Mouse (Mus musculus) midbrain, embryonic 10.5 days (tissue): ENCODE measurements at regions not wholly inside any gene's neighbourhood (a gene's known extent, or its start where the extent isn't known, plus 50 kb on each side); places are given as distances from the start of the nearest gene placed in this dataset.

Experiments used
- DNase-seq: peaks from one replicate; pipeline ENCODE4 v3.0.0-alpha.2; 2017; ENCODE audit warnings: low spot score
- H3K27ac ChIP-seq: fragments of 300-500 bp; sonication (generic); replicated peaks from 2 replicates; pipeline ENCODE4 v1.5.1; 2016; ENCODE audit warnings: mild to moderate bottlenecking
- H3K27me3 ChIP-seq: fragments of 300-500 bp; sonication (generic); 2 replicates; pipeline ENCODE4 v1.6.1; 2016; ENCODE audit warnings: low read depth, mild to moderate bottlenecking; ENCODE audit not compliant: poor library complexity, severe bottlenecking
- H3K36me3 ChIP-seq: fragments of 300-500 bp; sonication (generic); 2 replicates; pipeline ENCODE4 v1.6.1; 2016; ENCODE audit warnings: mild to moderate bottlenecking, moderate library complexity
- H3K4me1 ChIP-seq: fragments of 300-500 bp; sonication (generic); 2 replicates; pipeline ENCODE4 v1.6.1; 2016
- H3K4me3 ChIP-seq: fragments of 300-500 bp; sonication (generic); 2 replicates; pipeline ENCODE4 v1.5.1; 2016; ENCODE audit warnings: mild to moderate bottlenecking, moderate library complexity
- H3K9me3 ChIP-seq: fragments of 300-500 bp; sonication (generic); replicated peaks from 2 replicates; pipeline ENCODE4 v1.6.1; 2016; ENCODE audit warnings: mild to moderate bottlenecking
- WGBS: fragments of 180-500 bp; shearing (Covaris S2); methylation state at CpG from one replicate; pipeline ENCODE4 v1.1.7; 2016; 5-methylcytosine and 5-hydroxymethylcytosine counted together

DNA sequence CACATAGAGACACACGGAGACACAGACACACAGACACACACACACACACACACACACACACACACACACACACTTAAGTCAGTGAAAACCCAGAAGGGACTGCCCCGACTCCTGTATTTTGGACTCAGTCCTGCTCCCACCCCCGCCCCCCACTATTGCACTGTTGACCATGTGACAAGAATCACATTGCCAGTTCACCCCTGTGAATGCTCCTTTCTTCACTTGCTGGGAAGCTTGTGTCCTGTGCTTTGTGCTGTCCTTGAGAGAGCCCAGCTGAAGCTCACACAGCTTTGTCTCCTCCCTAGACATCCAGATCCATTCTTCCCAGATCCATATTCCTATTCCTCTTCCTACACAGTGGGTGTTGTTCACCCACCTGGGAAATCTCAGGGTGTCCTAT, 400.0 kb downstream of the Cdh26 start:
- no peak for DNase-seq
- no peak overlapping the region for H3K4me3 ChIP-seq
- no peaks in the 10 kb centered on the region for H3K27me3 ChIP-seq
- 76% methylated on average over 3 of the region's 3 CpGs for WGBS
- no peaks in the 10 kb centered on the region for H3K36me3 ChIP-seq
- H3K27ac ChIP-seq: no peak overlapping the region
- no peaks in the 10 kb centered on the region for H3K9me3 ChIP-seq
- no peaks in the 10 kb centered on the region for H3K4me1 ChIP-seq

DNA sequence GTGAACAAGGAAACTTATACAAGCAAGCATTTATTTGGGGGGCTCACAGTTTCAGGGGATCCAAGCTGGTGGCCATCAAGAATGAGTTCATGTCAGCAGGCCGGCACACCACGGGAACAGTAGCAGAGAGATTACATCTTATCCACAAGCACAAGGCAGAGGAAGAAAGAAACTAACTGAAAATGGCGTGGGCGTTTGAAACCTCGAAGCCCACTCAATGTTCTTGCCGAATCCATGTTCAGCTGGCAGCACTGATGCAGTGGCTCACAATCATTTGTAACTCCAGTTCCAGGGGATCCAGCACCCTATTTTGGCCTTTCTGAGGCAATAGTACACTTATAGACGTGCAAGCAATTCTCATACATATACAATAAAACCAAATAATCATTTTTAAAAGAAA, 404.7 kb downstream of the Cdh26 start:
- peaks cover 17% of the 10 kb centered on the region for H3K4me1 ChIP-seq
- H3K27ac ChIP-seq: no peak overlapping the region
- H3K9me3 ChIP-seq: no peaks in the 10 kb centered on the region
- no peaks in the 10 kb centered on the region for H3K36me3 ChIP-seq
- DNase-seq: no peak
- 83% methylated on average over 7 of the region's 7 CpGs for WGBS
- peaks cover 7% of the 10 kb centered on the region; the same call in 1 of the 2 replicates for H3K27me3 ChIP-seq
- H3K4me3 ChIP-seq: no peak overlapping the region

DNA sequence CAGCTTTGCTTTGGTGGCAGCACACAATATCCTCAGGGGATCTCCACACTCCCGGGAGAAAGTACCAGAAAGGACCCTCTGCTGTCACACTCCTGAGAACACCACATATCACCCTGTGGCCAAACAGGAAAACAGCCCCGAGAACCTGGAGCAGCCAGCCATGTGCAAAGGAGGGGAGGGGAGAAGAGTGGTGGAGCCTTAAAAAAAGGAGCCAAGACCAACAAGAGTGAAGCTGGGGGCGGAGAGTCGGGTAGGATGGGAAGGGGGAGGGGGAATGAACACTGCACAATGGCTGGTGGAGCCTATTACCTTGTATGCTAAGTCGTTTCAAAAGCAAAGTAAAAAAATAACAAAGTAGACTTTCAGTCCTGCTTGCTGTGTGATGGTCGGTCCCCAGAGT, 408.2 kb downstream of the Cdh26 start:
- WGBS: 30% methylated on average over 6 of the region's 6 CpGs
- Histone ChIP-seq H3K4me3 (no peak overlapping the region), H3K36me3 (no peaks in the 10 kb centered on the region), H3K27me3 (peaks cover 7% of the 10 kb centered on the region; the same call in 1 of the 2 replicates), H3K9me3 (no peaks in the 10 kb centered on the region), H3K4me1 (peaks cover 22% of the 10 kb centered on the region), H3K27ac (no peak overlapping the region)
- DNase-seq: no peak

DNA sequence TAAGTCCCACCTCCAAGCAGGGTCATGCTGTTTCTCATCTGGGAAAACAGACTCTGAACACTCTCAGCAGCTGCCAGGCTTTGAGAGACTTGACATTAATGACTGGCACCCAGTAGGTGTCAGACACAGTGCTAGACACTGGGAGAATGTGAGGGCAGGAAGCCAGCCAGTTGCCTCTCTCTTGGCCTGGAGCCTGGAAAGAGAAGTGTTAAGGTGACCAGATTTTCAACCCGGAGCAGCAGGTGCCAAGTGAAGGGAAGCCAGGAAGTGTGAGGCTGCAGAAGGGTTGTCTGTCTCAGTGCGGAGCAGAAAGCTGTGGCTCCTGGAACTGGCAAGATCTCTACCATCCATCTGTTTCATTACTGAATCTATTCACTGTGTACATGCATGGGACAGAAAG, 410.6 kb downstream of the Cdh26 start:
- Histone ChIP-seq H3K9me3 (no peaks in the 10 kb centered on the region), H3K27me3 (peaks cover 4% of the 10 kb centered on the region; the same call in 1 of the 2 replicates), H3K4me3 (no peak overlapping the region), H3K27ac (no peak overlapping the region), H3K4me1 (peaks cover 22% of the 10 kb centered on the region), H3K36me3 (no peaks in the 10 kb centered on the region)
- no peak for DNase-seq
- 81% methylated on average over 2 of the region's 2 CpGs for WGBS

DNA sequence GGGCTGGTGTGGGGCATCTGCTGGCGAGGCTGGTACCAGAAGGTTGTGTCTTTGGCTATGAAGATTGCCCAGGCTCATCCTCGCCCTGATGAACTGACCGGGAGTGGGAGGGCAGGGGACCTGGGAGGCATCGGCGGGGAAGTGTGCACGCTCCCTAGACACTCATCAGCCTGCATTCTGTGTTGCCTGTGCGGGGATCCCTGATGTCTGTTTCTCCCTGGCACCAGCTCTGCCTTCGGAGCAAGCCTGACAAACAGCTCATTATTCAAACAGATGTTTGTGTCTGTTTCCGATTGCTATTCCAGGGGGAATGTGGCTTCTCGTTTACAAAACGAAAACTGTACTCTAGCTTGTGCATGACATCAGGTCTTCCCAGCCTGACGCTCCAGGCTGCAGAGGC, 412.3 kb downstream of the Cdh26 start:
- WGBS: 91% methylated on average over 12 of the region's 12 CpGs
- no peak for DNase-seq
- Histone ChIP-seq H3K27ac (no peak overlapping the region), H3K27me3 (no peaks in the 10 kb centered on the region; the same call in 1 of the 2 replicates), H3K36me3 (no peaks in the 10 kb centered on the region), H3K4me3 (no peak overlapping the region), H3K9me3 (no peaks in the 10 kb centered on the region), H3K4me1 (peaks cover 19% of the 10 kb centered on the region)

- H3K36me3 ChIP-seq: no peaks in the 10 kb centered on the region
- WGBS: 88% methylated on average over 3 of the region's 3 CpGs
- H3K9me3 ChIP-seq: no peaks in the 10 kb centered on the region
- H3K27me3 ChIP-seq: no peaks in the 10 kb centered on the region; the same call in 1 of the 2 replicates
- H3K27ac ChIP-seq: no peak overlapping the region
- no peak for DNase-seq
- no peak overlapping the region for H3K4me3 ChIP-seq
- H3K4me1 ChIP-seq: peaks cover 19% of the 10 kb centered on the region
Observed at GRCm38 (mm10) chr2:178843458-178843857, 413.1 kb downstream of the Cdh26 start.

GRCm38 (mm10) chr2:178844561-178844960, 414.2 kb downstream of the Cdh26 start:
- H3K27ac ChIP-seq: no peak overlapping the region
- 92% methylated on average over 4 of the region's 4 CpGs for WGBS
- DNase-seq: no peak

DNA sequence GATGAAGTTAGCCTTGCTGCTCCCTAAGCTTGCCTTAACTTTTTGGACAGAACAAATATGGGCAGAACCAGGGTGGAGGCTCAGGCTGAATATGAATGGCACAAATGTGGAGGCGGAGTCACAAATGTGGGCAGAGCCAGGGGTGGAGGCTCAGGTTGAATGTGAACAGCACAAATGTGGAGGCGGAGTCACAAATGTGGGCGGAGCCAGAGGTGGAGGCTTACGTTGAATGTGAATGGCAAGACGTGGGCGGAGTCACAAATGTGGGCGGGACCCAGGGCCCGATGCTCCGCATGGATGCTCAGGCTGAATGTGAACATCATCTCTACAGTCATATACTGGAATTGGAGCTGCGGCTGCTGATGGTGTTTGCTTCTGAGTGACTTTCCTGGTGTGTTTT, 420.0 kb downstream of the Cdh26 start:
- DNase-seq: no peak
- no peaks in the 10 kb centered on the region for H3K9me3 ChIP-seq
- no peaks in the 10 kb centered on the region for H3K36me3 ChIP-seq
- 86% methylated on average over 10 of the region's 10 CpGs for WGBS
- no peak overlapping the region for H3K27ac ChIP-seq
- no peaks in the 10 kb centered on the region for H3K27me3 ChIP-seq
- H3K4me3 ChIP-seq: no peak overlapping the region
- peaks cover 28% of the 10 kb centered on the region for H3K4me1 ChIP-seq

More at GRCm38 (mm10) chr2:178844561-178844960, 414.2 kb downstream of the Cdh26 start:
- Histone ChIP-seq H3K9me3 (no peaks in the 10 kb centered on the region), H3K36me3 (no peaks in the 10 kb centered on the region), H3K4me3 (no peak overlapping the region), H3K4me1 (peaks cover 12% of the 10 kb centered on the region; the same call in 1 of the 2 replicates), H3K27me3 (no peaks in the 10 kb centered on the region; the same call in 1 of the 2 replicates)

DNA sequence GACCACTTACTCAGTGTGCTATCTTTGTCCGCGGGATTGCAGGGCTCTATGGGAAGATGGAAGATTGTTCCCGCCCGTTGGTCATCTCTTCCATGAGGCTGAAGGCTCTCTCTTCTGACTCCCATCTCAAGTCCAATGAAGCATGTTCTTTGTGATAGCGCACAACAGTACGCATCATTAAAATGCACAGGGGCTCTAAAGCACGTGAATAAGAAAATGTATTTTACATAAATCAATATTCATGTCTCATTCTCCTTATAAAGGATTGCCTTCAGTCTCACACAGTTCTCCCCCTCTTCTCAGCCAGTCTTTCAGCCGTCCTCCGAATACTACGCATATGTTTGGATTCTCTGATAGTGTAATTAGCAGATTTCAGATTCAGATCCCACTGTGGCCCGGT, 420.4 kb downstream of the Cdh26 start:
- peaks cover 28% of the 10 kb centered on the region for H3K4me1 ChIP-seq
- H3K36me3 ChIP-seq: no peaks in the 10 kb centered on the region
- no peak overlapping the region for H3K4me3 ChIP-seq
- no peak for DNase-seq
- H3K27me3 ChIP-seq: no peaks in the 10 kb centered on the region
- WGBS: 84% methylated on average over 11 of the region's 11 CpGs
- H3K27ac ChIP-seq: peak overlapping the region; percentile 49; the same call in 1 of the 2 replicates
- no peaks in the 10 kb centered on the region for H3K9me3 ChIP-seq

DNA sequence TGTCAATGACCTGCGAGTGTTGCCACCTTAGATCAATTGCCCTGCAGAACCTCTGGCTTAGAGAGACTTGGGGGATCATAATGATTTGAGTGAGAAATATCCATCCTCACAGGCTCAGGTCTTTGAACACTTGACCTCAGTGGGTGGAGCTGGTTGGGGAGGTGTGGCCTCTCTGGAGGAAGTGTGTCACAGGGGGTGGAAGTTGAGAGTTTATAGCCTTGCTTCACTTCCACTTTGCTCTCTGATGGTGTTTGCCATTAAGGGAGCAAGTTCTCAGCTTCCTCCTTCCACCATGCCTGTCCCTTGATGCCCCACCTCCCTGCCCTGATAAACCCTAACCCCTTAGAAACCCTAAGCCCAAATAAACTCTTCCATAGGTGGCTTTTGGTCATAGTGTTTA, 423.7 kb downstream of the Cdh26 start:
- Histone ChIP-seq H3K27me3 (no peaks in the 10 kb centered on the region), H3K27ac (no peak overlapping the region), H3K4me3 (no peak overlapping the region), H3K9me3 (no peaks in the 10 kb centered on the region), H3K36me3 (no peaks in the 10 kb centered on the region), H3K4me1 (peaks cover 24% of the 10 kb centered on the region)
- 80% methylated on average over 1 of the region's 1 CpGs for WGBS
- DNase-seq: no peak

DNA sequence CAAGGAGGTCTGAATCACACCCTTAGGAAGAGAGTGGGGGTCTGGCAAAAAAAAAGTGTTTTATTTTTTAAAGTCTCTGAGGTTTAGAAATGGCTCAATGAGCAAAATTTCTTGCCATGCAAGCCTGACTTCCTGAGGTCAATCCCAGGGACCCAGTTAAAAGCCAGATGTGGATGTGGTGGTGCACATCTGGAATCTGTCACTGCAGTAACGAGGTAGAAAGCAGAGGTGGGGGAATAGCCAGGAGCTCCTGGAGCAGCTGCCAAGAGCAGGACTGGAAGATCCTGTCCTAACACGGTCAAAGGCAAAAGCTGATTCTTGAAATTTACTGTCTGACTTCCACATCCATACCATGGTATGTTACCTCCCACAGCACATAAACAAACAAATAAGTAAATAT, 424.4 kb downstream of the Cdh26 start:
- no peaks in the 10 kb centered on the region for H3K27me3 ChIP-seq
- H3K9me3 ChIP-seq: no peaks in the 10 kb centered on the region
- WGBS: 69% methylated on average over 2 of the region's 2 CpGs
- no peak for DNase-seq
- H3K36me3 ChIP-seq: no peaks in the 10 kb centered on the region
- H3K4me3 ChIP-seq: no peak overlapping the region
- H3K27ac ChIP-seq: no peak overlapping the region
- peaks cover 24% of the 10 kb centered on the region for H3K4me1 ChIP-seq

GRCm38 (mm10) chr2:178862620-178863019, 432.3 kb downstream of the Cdh26 start:
- H3K9me3 ChIP-seq: no peaks in the 10 kb centered on the region
- no peaks in the 10 kb centered on the region for H3K4me1 ChIP-seq
- no peak overlapping the region for H3K4me3 ChIP-seq
- no peak for DNase-seq
- no peak overlapping the region for H3K27ac ChIP-seq
- H3K36me3 ChIP-seq: no peaks in the 10 kb centered on the region
- H3K27me3 ChIP-seq: no peaks in the 10 kb centered on the region

DNA sequence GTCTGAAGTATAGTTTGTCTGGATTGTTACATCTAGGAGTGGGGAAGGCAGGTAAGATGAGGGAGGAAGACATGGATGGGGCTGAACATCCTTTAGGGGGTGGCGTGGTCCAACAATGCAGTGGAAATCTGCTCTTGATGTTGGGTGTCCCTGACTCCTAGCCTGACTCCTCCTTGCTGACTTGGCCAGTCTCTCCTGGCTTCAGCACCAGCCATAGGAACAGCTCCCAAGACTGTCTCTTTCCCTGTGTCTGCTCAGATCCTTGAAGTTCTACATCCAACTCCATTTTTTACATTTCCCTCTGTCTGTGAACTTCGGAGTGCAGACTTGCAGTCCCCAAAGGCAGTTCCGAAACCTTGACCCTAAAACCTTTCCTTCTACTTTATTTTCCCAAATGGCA, 436.8 kb downstream of the Cdh26 start:
- WGBS: 72% methylated on average over 3 of the region's 3 CpGs
- DNase-seq: peak; percentile 32
- H3K4me3 ChIP-seq: no peak overlapping the region
- no peaks in the 10 kb centered on the region for H3K27me3 ChIP-seq
- no peaks in the 10 kb centered on the region for H3K9me3 ChIP-seq
- H3K4me1 ChIP-seq: no peaks in the 10 kb centered on the region
- H3K36me3 ChIP-seq: no peaks in the 10 kb centered on the region
- no peak overlapping the region for H3K27ac ChIP-seq

- H3K27ac ChIP-seq: no peak overlapping the region
- H3K4me3 ChIP-seq: no peak overlapping the region
- no peak for DNase-seq
- no peaks in the 10 kb centered on the region for H3K9me3 ChIP-seq
- WGBS: 76% methylated on average over 3 of the region's 3 CpGs
- H3K4me1 ChIP-seq: no peaks in the 10 kb centered on the region
- H3K36me3 ChIP-seq: no peaks in the 10 kb centered on the region
- no peaks in the 10 kb centered on the region for H3K27me3 ChIP-seq
Observed at GRCm38 (mm10) chr2:178869160-178869559, 438.8 kb downstream of the Cdh26 start.
